Mouse (Mus musculus) liver, embryonic 14.5 days (tissue): ENCODE results near the gene Olfr191. TPM values are rescaled to one million over a fixed set of nuclear protein-coding genes. Genes with fewer than 3 reads are reported as not detected.

Experiments used
- ATAC-seq: fragments of 200-750 bp; cut with Nextera tagmentation; 2 replicates; pipeline ENCODE4 v1.8.0; 2017; ENCODE audit warnings: moderate number of reproducible peaks, mild to moderate bottlenecking, moderate library complexity; ENCODE audit not compliant: insufficient read depth
- DNase-seq, 3 experiments: peaks; one replicate each; pipeline ENCODE4 v3.0.0-alpha.2; 2012 to 2013; ENCODE audit warnings: low read depth in 3 of 3, low spot score in 3 of 3
- H3K27ac ChIP-seq: fragments of 300-500 bp; sonication (generic); 2 replicates; pipeline ENCODE4 v1.5.1; 2014; ENCODE audit warnings: moderate library complexity, mild to moderate bottlenecking, control low read depth, inconsistent platforms
- H3K27me3 ChIP-seq: fragments of 300-500 bp; sonication (generic); 2 replicates; pipeline ENCODE4 v1.6.1; 2014; ENCODE audit warnings: mild to moderate bottlenecking, low read length, moderate library complexity; ENCODE audit not compliant: control insufficient read depth, insufficient read depth
- H3K36me3 ChIP-seq: fragments of 300-500 bp; sonication (generic); replicated peaks from 2 replicates; pipeline ENCODE4 v1.6.1; 2014; ENCODE audit warnings: low read depth; ENCODE audit not compliant: control insufficient read depth, insufficient read depth
- H3K4me1 ChIP-seq, 2 experiments: fragments of 200-500 bp in 1 of 2; fragments of 300-500 bp in 1 of 2; sonication (generic) in 1 of 2; replicated peaks; 2 replicates each; pipeline ENCODE4 v1.6.1; 2012 to 2014; ENCODE audit warnings: antibody characterized with exemption in 1 of 2, inconsistent platforms in 1 of 2, low read length in 1 of 2; ENCODE audit not compliant: control insufficient read depth in 2 of 2, insufficient read depth in 2 of 2
- H3K4me2 ChIP-seq: fragments of 300-500 bp; sonication (generic); 2 replicates; pipeline ENCODE4 v1.6.1; 2014; ENCODE audit warnings: low read depth, mild to moderate bottlenecking, control low read depth, moderate library complexity
- H3K4me3 ChIP-seq, 2 experiments: fragments of 200-500 bp in 1 of 2; fragments of 300-500 bp in 1 of 2; sonication (generic) in 1 of 2; 2 replicates each; pipeline ENCODE4 v1.5.1; 2012 to 2014; ENCODE audit warnings: low read depth in 2 of 2, low read length in 2 of 2, mild to moderate bottlenecking in 2 of 2, control low read depth in 1 of 2, inconsistent platforms in 1 of 2, moderate library complexity in 1 of 2; ENCODE audit not compliant: insufficient read depth in 1 of 2
- H3K9ac ChIP-seq: fragments of 300-500 bp; sonication (generic); replicated peaks from 2 replicates; pipeline ENCODE4 v1.6.1; 2014; ENCODE audit warnings: mild to moderate bottlenecking, control low read depth, moderate library complexity
- H3K9me3 ChIP-seq: fragments of 300-500 bp; sonication (generic); 2 replicates; pipeline ENCODE4 v1.6.1; 2016; ENCODE audit warnings: low read length, mixed read lengths; ENCODE audit not compliant: control insufficient read depth
- CTCF ChIP-seq: IDR thresholded peaks from 2 replicates; pipeline ENCODE4 v1.5.1; 2016; ENCODE audit warnings: antibody characterized with exemption, low read depth, control low read depth
- EP300 ChIP-seq: IDR thresholded peaks from 2 replicates; pipeline ENCODE4 v1.6.1; 2016; ENCODE audit warnings: antibody characterized with exemption, low read depth
- WGBS: fragments of 180-500 bp; shearing (Covaris S2); extraction: QIAGEN DNeasy Blood & Tissue Kit; methylation state at CpG from one replicate; pipeline ENCODE4 v1.1.7; 2014; ENCODE audit not compliant: insufficient replicate concordance; 5-methylcytosine and 5-hydroxymethylcytosine counted together
- polyA plus RNA-seq, 2 experiments: library from polyadenylated mRNA; depleted of rRNA in 1 of 2; stranded (reverse) in 1 of 2; unstranded in 1 of 2; fragments of >200 nt; fragmentation: Nextera tagmentation in 1 of 2; extraction: Ambion mirVana in 1 of 2; gene quantifications; 2 replicates each; pipeline versions ENCODE4 v1.2.1 to v1.2.3; 2012 to 2014

The Olfr191 gene
- polyA plus RNA-seq, 2 experiments, result not detected

DNA sequence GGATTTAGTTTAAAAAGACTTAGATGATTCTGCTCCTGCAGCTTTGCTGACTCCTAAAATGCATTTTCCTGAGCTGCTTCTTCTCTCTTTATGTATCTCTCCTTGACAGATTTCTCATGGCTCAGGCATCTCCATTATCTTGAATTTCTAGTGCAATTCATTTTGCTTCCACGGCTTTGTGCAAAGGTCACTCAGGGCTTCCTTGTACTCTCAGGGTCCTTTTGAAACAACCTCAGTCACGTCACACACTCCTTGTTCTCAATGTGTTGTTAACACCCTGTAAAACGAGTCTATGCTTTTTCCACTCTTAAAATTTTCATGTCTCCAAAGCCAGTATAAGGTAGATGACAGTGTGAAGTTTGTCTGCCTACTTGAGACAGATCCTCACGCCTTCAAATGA, 42.0 kb downstream of the Olfr191 start:
- no peak for DNase-seq
- ATAC-seq, result no peak

DNA sequence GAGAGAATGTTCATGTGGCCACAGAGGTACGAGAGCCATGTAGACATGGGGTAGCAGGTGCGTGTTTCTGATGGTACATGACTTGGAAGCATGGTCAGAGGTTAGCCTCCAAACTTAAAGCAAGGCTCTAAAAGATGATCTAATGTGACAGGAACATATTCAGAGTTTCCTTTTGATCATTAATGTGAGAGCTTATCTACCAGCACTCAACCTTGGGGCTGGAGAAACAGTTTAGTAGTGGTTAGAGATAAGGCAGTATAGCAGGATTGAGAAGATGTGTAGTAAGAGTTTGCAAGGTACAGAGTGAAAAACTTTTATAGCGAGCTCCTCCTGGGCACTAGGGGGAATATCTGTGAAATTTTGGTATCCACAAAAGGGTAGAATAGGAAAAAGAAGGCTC, 43.8 kb downstream of the Olfr191 start:
- Histone ChIP-seq H3K36me3 (no peaks in the 10 kb centered on the region), H3K9ac (no peak overlapping the region), H3K4me3 (no peak overlapping the region), H3K4me2 (no peak overlapping the region), H3K27ac (no peak overlapping the region), H3K9me3 (no peaks in the 10 kb centered on the region), H3K4me1 (no peaks in the 10 kb centered on the region), H3K27me3 (no peaks in the 10 kb centered on the region)
- WGBS, result 40% methylated on average over 3 of the region's 3 CpGs
- no peak for TF ChIP-seq EP300
- TF ChIP-seq CTCF, result no peak
- ATAC-seq (no peak), DNase-seq (no peak)

More for the DNA sequence above, 42.0 kb downstream of the Olfr191 start:
- Histone ChIP-seq H3K9ac (no peak overlapping the region), H3K4me2 (no peak overlapping the region), H3K4me3 (no peak overlapping the region), H3K9me3 (no peaks in the 10 kb centered on the region), H3K27ac (no peak overlapping the region), H3K4me1 (no peaks in the 10 kb centered on the region), H3K27me3 (no peaks in the 10 kb centered on the region), H3K36me3 (no peaks in the 10 kb centered on the region)
- TF ChIP-seq CTCF (no peak), EP300 (no peak)
- WGBS, result 47% methylated on average over 4 of the region's 4 CpGs

DNA sequence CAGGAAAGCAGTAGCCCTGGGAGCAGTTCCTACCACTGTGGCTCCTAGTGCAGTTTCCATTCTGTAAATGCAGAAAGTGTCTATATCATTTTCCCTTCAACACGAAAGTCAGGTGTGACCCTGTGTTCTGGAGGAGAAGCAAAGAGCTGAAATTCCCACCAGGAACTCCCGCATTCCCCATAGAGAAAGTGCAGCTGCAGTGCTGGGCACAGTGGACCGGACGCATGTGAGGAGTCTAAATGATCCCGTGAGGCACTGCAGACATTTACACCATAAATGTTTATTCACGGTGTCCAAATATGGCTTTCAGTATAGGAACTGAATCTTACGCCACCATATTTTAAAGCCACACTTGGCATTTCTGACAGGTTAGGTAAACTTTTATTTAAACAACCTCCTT, 49.9 kb downstream of the Olfr191 start, which contains the start of gene Olfr187:
Gene Olfr187 (minus strand): TSS at position 58 of the 400 bp plus-strand sequence.
- Histone ChIP-seq H3K36me3 (no peaks in the 10 kb centered on the region), H3K9me3 (no peaks in the 10 kb centered on the region), H3K27ac (no peak within 1 kb of the TSS), H3K9ac (no peak within 1 kb of the TSS), H3K4me1 (no peaks in the 10 kb centered on the region), H3K4me3 (no peak within 1 kb of the TSS), H3K4me2 (no peak within 1 kb of the TSS), H3K27me3 (no peaks in the 10 kb centered on the region)
- DNase-seq (no peak), ATAC-seq (no peak)
- 76% methylated on average over 7 of the region's 7 CpGs for WGBS
- TF ChIP-seq CTCF (no peak), EP300 (no peak)

Other genes starting within 250 kb of the Olfr191 start
- gene Olfr177, start 215.1 kb downstream of the Olfr191 start, polyA plus RNA-seq (2012; rRNA removed), result not detected in 2 replicates
- gene Olfr177, start 215.1 kb downstream of the Olfr191 start, polyA plus RNA-seq (2014; fragmentation: Nextera tagmentation; extraction: Ambion mirVana), result not detected in 2 replicates
- gene Olfr178, start 197.8 kb downstream of the Olfr191 start, polyA plus RNA-seq (2012; rRNA removed), result not detected in 2 replicates
- gene Olfr178, start 197.8 kb downstream of the Olfr191 start, polyA plus RNA-seq (2014; fragmentation: Nextera tagmentation; extraction: Ambion mirVana), result not detected in 2 replicates
- gene Olfr181, start 161.1 kb downstream of the Olfr191 start, polyA plus RNA-seq (2012; rRNA removed), result not detected in 2 replicates
- gene Olfr181, start 161.1 kb downstream of the Olfr191 start, polyA plus RNA-seq (2014; fragmentation: Nextera tagmentation; extraction: Ambion mirVana), result not detected in 2 replicates
- not detected in 2 replicates for gene Olfr180, start 160.4 kb downstream of the Olfr191 start, polyA plus RNA-seq (2012; rRNA removed)
- not detected in 2 replicates for gene Olfr180, start 160.4 kb downstream of the Olfr191 start, polyA plus RNA-seq (2014; fragmentation: Nextera tagmentation; extraction: Ambion mirVana)
- not detected in 2 replicates for gene Olfr183, start 94.5 kb downstream of the Olfr191 start, polyA plus RNA-seq (2012; rRNA removed)
- gene Olfr183, start 94.5 kb downstream of the Olfr191 start, polyA plus RNA-seq (2014; fragmentation: Nextera tagmentation; extraction: Ambion mirVana), result not detected in 2 replicates
- gene Olfr186, start 59.5 kb downstream of the Olfr191 start, polyA plus RNA-seq (2012; rRNA removed), result not detected in 2 replicates
- not detected in 2 replicates for gene Olfr186, start 59.5 kb downstream of the Olfr191 start, polyA plus RNA-seq (2014; fragmentation: Nextera tagmentation; extraction: Ambion mirVana)
- gene Olfr187, start 50.1 kb downstream of the Olfr191 start, polyA plus RNA-seq (2012; rRNA removed), result not detected in 2 replicates
- not detected in 2 replicates for gene Olfr187, start 50.1 kb downstream of the Olfr191 start, polyA plus RNA-seq (2014; fragmentation: Nextera tagmentation; extraction: Ambion mirVana)
- not detected in 2 replicates for gene Olfr190, start 11.8 kb downstream of the Olfr191 start, polyA plus RNA-seq (2012; rRNA removed)
- gene Olfr190, start 11.8 kb downstream of the Olfr191 start, polyA plus RNA-seq (2014; fragmentation: Nextera tagmentation; extraction: Ambion mirVana), result not detected in 2 replicates
- gene Olfr193, start 22.1 kb upstream of the Olfr191 start, polyA plus RNA-seq (2012; rRNA removed), result not detected in 2 replicates
- gene Olfr193, start 22.1 kb upstream of the Olfr191 start, polyA plus RNA-seq (2014; fragmentation: Nextera tagmentation; extraction: Ambion mirVana), result not detected in 2 replicates
- gene Olfr194, start 31.2 kb upstream of the Olfr191 start, polyA plus RNA-seq (2012; rRNA removed), result not detected in 2 replicates
- not detected in 2 replicates for gene Olfr194, start 31.2 kb upstream of the Olfr191 start, polyA plus RNA-seq (2014; fragmentation: Nextera tagmentation; extraction: Ambion mirVana)
- gene Olfr195, start 57.2 kb upstream of the Olfr191 start, polyA plus RNA-seq (2012; rRNA removed), result not detected in 2 replicates
- not detected in 2 replicates for gene Olfr195, start 57.2 kb upstream of the Olfr191 start, polyA plus RNA-seq (2014; fragmentation: Nextera tagmentation; extraction: Ambion mirVana)
- gene Olfr196, start 80.6 kb upstream of the Olfr191 start, polyA plus RNA-seq (2012; rRNA removed), result not detected in 2 replicates
- not detected in 2 replicates for gene Olfr196, start 80.6 kb upstream of the Olfr191 start, polyA plus RNA-seq (2014; fragmentation: Nextera tagmentation; extraction: Ambion mirVana)
- not detected in 2 replicates for gene Olfr198, start 113.7 kb upstream of the Olfr191 start, polyA plus RNA-seq (2012; rRNA removed)
- gene Olfr198, start 113.7 kb upstream of the Olfr191 start, polyA plus RNA-seq (2014; fragmentation: Nextera tagmentation; extraction: Ambion mirVana), result not detected in 2 replicates
- gene Olfr199, start 129.9 kb upstream of the Olfr191 start, polyA plus RNA-seq (2012; rRNA removed), result not detected in 2 replicates
- not detected in 2 replicates for gene Olfr199, start 129.9 kb upstream of the Olfr191 start, polyA plus RNA-seq (2014; fragmentation: Nextera tagmentation; extraction: Ambion mirVana)
- gene Olfr201, start 182.8 kb upstream of the Olfr191 start, polyA plus RNA-seq (2012; rRNA removed), result 0.13 and 0.21 TPM in 2 replicates
- gene Olfr201, start 182.8 kb upstream of the Olfr191 start, polyA plus RNA-seq (2014; fragmentation: Nextera tagmentation; extraction: Ambion mirVana), result 0.08 and 0.15 TPM in 2 replicates
- not detected in 2 replicates for gene Olfr202, start 197.0 kb upstream of the Olfr191 start, polyA plus RNA-seq (2012; rRNA removed)
- not detected in 2 replicates for gene Olfr202, start 197.0 kb upstream of the Olfr191 start, polyA plus RNA-seq (2014; fragmentation: Nextera tagmentation; extraction: Ambion mirVana)
- not detected in 2 replicates for gene Olfr203, start 209.1 kb upstream of the Olfr191 start, polyA plus RNA-seq (2012; rRNA removed)
- gene Olfr203, start 209.1 kb upstream of the Olfr191 start, polyA plus RNA-seq (2014; fragmentation: Nextera tagmentation; extraction: Ambion mirVana), result not detected in 2 replicates
- gene Olfr204, start 228.4 kb upstream of the Olfr191 start, polyA plus RNA-seq (2012; rRNA removed), result not detected in 2 replicates
- gene Olfr204, start 228.4 kb upstream of the Olfr191 start, polyA plus RNA-seq (2014; fragmentation: Nextera tagmentation; extraction: Ambion mirVana), result not detected in 2 replicates
- gene Olfr205, start 241.3 kb upstream of the Olfr191 start, polyA plus RNA-seq (2012; rRNA removed), result not detected in 2 replicates
- not detected in 2 replicates for gene Olfr205, start 241.3 kb upstream of the Olfr191 start, polyA plus RNA-seq (2014; fragmentation: Nextera tagmentation; extraction: Ambion mirVana)